In genomic region chr13:34575179-34575996, GRCm38 (mm10) we compare ENCODE assay signal across 10 mouse cellular contexts.
DNase-seq lines count a peak whose midpoint lies in the region; ATAC-seq and TF ChIP-seq lines count a peak whose summit lies in the region.
"Had no signal": no experiment of that assay in that cellular context is flagged by ENCODE, and none has a peak within 500 bp of the region (broad histone marks: within the 10 kb centered on the region; RNA-seq: fewer than 3 reads in every experiment).

No protein-coding gene starts in this region.

- peak; percentile 23 to 46 for DNase-seq in heart, adult 2 months
- DNase-seq in heart, embryonic 10.5 days (ENCODE audit: low spot score): no peak
- peak; percentile 67 for DNase-seq in brain, adult 2 months (ENCODE audit: low read depth, low spot score)
- peak; percentile 6 to 22 for DNase-seq in heart, postnatal 36 days
- no peak for DNase-seq in natural killer cell, adult 2 months (ENCODE audit: low spot score in 2 of 2)
- DNase-seq: cerebellum, adult 18-20 months; gastrocnemius, postnatal 10 days had no signal

- no peak overlapping the region for H3K27ac ChIP-seq in heart, adult 2 months
- H3K27ac ChIP-seq in heart, embryonic 10.5 days: no peak overlapping the region
- H3K27ac ChIP-seq in midbrain, embryonic 12.5 days (replicated peaks): peak overlapping the region; percentile 35

- H3K27me3 ChIP-seq in heart, adult 2 months (ENCODE audit: control insufficient read depth, insufficient read depth, low read length): no peaks in the 10 kb centered on the region
- no peaks in the 10 kb centered on the region for H3K27me3 ChIP-seq in heart, embryonic 10.5 days (ENCODE audit: insufficient read depth, poor library complexity, severe bottlenecking)
- H3K27me3 ChIP-seq in midbrain, embryonic 12.5 days: no peaks in the 10 kb centered on the region

- intact Hi-C loops in heart, adult 2 months (cut with DNase I): no loop called here
- intact Hi-C loops in heart, postnatal 36 days (cut with DNase I): no loop called here

- H3K9me3 ChIP-seq in heart, embryonic 10.5 days: no peaks in the 10 kb centered on the region
- H3K9me3 ChIP-seq in midbrain, embryonic 12.5 days: no peaks in the 10 kb centered on the region

- no peak overlapping the region for H3K4me3 ChIP-seq in heart, adult 2 months
- H3K4me3 ChIP-seq in heart, embryonic 10.5 days: no peak overlapping the region
- H3K4me3 ChIP-seq in midbrain, embryonic 12.5 days: no peak overlapping the region

- peak; percentile 30 for ATAC-seq in midbrain, embryonic 12.5 days (ENCODE audit: low FRiP score, low read depth)
- ATAC-seq in erythroid progenitor cell, adult 5-6 weeks (replicated peaks; ENCODE audit: low FRiP score, poor library complexity, severe bottlenecking): no peak
- ATAC-seq in cerebellum, adult (ENCODE audit: insufficient number of reproducible peaks, low FRiP score, low TSS enrichment): no peak

- TF ChIP-seq EP300 in heart, adult 2 months (IDR thresholded peaks at IDR 0.05; ENCODE audit: insufficient read depth, low read depth, low read length): no peak

- TF ChIP-seq POLR2A in heart, adult 2 months (IDR thresholded peaks at IDR 0.05; ENCODE audit: insufficient read depth, low read depth, low read length): no peak

- no peak overlapping the region for H3K9ac ChIP-seq in heart, adult 2 months (ENCODE audit: low read depth, low read length)
- no peak overlapping the region for H3K9ac ChIP-seq in midbrain, embryonic 12.5 days (replicated peaks)

- no peak overlapping the region for H3K4me2 ChIP-seq in midbrain, embryonic 12.5 days (replicated peaks)

- H3K36me3 ChIP-seq in heart, adult 2 months (ENCODE audit: control insufficient read depth, insufficient read depth, low read length): no peaks in the 10 kb centered on the region
- H3K36me3 ChIP-seq in heart, embryonic 10.5 days: no peaks in the 10 kb centered on the region
- H3K36me3 ChIP-seq in midbrain, embryonic 12.5 days: no peaks in the 10 kb centered on the region

- H3K79me2 ChIP-seq in heart, adult 2 months (replicated peaks; ENCODE audit: control insufficient read depth, insufficient read depth, low read length): no peaks in the 10 kb centered on the region

- TF ChIP-seq CTCF in heart, adult 2 months (IDR thresholded peaks at IDR 0.05): no peak

- WGBS in heart, adult 2 months: 30% methylated on average over 2 of the region's 2 CpGs
- WGBS in heart, embryonic 10.5 days: 63% methylated on average over 2 of the region's 2 CpGs
- WGBS in midbrain, embryonic 12.5 days: 73% methylated on average over 2 of the region's 2 CpGs

- no peaks in the 10 kb centered on the region for H3K4me1 ChIP-seq in heart, adult 2 months (ENCODE audit: control insufficient read depth, insufficient read depth, low read length)
- no peaks in the 10 kb centered on the region for H3K4me1 ChIP-seq in heart, embryonic 10.5 days
- H3K4me1 ChIP-seq in midbrain, embryonic 12.5 days: peaks cover 9% of the 10 kb centered on the region; the same call in 1 of the 2 replicates

Comparison
In these comparisons a context has a peak if more than half of its experiments do, and no peak if none do; other contexts are left out.
1. DNase-seq: peak in heart, adult 2 months (2 of 2), brain, adult 2 months (single experiment) and heart, postnatal 36 days (2 of 2); none in heart, embryonic 10.5 days (single experiment) and natural killer cell, adult 2 months (0 of 2).